Mouse (Mus musculus) thymus, adult 18-20 months (tissue): ENCODE data around the gene Gad1.

Experiments
- DNase-seq, 2 experiments: peaks; one replicate each; pipeline ENCODE4 v3.0.0; 2022; ENCODE audit warnings: mixed read lengths in 2 of 2

Gad1 gene

GRCm38 (mm10) chr2:70565651-70566602 is 13.1 kb downstream of the Gad1 start:
- no peak for DNase-seq

- no peak for DNase-seq
These were observed 13.7 kb downstream of the Gad1 start for GRCm38 (mm10) chr2:70566603-70566981.

- no peak for DNase-seq
These were observed 14.3 kb downstream of the Gad1 start for GRCm38 (mm10) chr2:70567071-70567681.

- DNase-seq = no peak
These were observed 14.8 kb downstream of the Gad1 start for GRCm38 (mm10) chr2:70567682-70568077.

GRCm38 (mm10) chr2:70568198-70568941 is 15.5 kb downstream of the Gad1 start:
- DNase-seq = no peak

DNA sequence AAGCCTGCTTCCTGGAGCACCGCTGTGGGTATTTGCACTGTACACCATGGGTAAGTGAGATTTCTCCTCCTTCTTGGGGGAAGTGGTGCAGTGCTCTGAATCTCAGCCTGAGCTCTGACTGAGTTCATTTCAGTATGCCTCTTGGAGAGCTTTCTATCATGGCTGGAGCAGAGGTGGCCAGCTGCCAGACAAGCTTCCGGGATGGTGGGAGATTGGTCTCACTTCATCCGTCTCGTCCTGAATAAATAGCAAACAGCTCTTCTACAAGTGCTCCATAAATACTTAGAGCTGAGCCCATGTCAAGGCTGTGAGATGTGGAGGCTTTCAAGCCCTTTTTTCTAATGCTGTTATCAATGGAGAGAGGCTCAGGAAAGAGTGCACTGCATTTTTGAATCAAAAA is 18.8 kb downstream of the Gad1 start:
- no peak for DNase-seq

DNA sequence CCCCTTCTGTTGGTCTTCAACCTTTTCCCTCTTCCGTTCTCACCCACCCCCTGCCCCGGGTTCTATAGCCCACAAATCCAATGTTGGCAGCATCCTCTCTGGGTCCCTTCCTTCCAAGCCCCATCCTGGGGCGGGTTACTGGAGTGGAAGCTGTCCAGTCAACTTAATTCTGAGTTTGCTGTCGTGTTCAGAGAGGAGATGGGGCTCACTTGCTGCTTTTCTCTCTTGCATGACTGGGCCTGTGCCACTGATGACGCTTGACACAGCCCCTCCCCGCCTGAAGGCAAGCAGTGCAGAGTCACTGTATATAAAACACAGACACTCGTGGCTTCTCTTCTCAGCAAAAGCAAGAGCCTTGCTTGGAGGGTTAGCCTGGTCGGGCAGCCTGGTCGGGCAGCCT is 19.4 kb downstream of the Gad1 start:
- no peak for DNase-seq

DNA sequence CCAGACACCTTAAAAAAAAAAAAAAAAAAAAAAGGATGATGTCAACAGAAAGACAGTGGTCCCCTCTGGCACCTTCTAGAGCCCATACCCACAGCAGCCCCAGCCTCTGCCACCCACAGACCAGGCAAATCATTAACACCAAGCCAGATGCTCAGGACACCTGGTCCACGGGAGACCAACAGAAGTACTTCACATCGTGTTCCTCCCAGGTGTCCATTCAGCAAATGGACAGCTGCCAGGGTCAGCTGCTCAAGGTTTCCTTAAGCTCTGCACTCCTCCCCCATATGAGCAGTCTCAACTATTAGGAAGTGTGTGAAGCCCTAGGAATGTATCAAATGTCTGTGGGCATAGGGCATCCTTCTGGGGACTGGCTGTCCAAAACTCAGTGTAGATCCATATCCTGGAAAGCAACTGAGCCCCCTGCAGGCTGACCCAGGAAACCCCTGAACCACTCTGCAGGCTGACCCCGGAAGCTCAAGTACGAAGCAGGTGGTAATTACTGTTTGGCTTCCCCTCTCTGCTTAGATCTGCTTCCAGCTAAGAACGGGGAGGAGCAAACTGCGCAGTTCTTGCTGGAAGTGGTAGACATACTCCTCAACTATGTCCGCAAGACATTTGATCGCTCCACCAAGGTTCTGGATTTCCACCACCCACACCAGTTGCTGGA is 20.8 kb downstream of the Gad1 start:
- DNase-seq = no peak

DNA sequence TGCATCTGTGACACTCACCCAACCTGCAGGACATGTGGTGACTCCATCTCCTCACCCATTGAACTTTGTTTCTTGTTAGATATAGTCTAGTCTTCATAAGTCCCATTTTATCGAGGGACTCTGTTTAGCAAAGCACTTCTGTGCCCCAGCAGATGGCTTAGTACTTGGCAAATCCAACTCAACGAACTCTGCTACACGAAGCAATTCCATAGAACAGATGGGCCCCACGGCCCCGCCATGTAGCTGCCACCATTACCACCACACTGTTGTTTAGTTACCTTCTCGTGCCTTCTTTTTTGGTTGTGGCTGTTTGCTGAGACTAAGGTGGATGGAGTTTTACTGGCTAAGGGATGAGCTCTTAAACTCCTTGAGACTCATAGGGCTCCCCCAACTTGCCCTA is 35.3 kb downstream of the Gad1 start:
- no peak for DNase-seq

DNA sequence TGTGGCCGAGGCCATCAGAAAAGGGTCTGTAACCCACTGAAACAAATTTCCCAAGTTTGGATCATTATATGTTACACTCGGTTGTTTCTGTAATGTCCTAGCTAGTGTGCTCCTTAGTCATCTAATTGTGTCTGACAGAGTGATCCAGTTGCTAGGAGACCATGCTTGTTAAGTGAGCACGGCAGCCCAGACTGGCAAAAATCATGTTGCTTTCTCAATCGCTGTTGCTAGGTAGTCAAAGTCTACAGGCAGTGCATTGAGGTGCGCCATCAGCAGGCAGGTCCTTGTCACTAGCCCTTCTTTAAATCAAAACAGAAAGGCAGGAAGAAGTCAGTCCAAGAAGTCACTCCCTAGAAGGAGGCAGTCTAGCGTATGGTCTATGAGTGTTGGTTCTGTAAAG is 39.6 kb downstream of the Gad1 start:
- DNase-seq = no peak

- no peak for DNase-seq
These were observed 40.8 kb downstream of the Gad1 start for GRCm38 (mm10) chr2:70593670-70594069.

DNA sequence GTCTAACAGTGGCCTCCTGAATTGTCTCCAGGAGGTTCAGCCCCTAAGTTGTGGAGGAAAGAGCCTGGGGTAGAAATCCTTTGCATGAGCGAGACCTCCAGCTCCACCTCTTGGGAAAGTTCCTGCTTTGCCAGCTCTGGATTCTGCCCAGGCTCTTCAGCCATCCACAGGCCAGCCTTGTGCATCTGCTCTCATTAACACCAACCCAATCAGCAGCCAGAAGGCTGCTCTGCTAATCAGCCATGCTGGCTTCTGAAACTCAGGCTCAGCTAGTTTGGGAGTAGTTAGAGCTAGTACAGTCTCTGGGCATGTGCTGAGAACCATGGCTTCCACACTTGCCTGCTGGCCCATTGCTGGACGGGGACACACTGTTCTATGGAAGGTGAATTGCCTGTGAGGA is 43.0 kb downstream of the Gad1 start:
- no peak for DNase-seq

- DNase-seq = no peak
These were observed 56.9 kb downstream of the Gad1 start for GRCm38 (mm10) chr2:70609769-70610168.

GRCm38 (mm10) chr2:70614745-70615351 is 62.0 kb downstream of the Gad1 start:
- peak in 1 of 2 experiments; percentile 14 for DNase-seq

DNA sequence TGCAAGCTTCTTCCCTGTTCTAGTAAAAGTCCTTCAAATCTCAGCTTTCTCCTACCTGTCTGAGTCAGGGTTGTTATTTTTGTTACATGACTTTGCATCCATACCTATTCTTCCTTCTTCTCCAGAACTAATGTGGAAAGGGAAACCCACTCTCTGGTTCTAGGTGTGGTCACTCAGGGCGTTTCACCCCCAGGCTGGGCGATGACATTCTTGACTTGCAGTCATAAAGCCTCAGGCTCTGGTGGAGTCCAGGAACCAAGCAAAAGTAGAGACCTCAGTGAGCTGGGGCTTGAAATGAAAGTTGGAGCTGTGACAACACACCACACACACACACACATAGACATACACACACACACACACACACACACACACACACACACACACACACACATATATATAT is 63.2 kb downstream of the Gad1 start:
- no peak for DNase-seq

GRCm38 (mm10) chr2:70616617-70617016 is 63.7 kb downstream of the Gad1 start:
- no peak for DNase-seq

- no peak for DNase-seq
These were observed 66.5 kb downstream of the Gad1 start for GRCm38 (mm10) chr2:70619232-70619835.

DNA sequence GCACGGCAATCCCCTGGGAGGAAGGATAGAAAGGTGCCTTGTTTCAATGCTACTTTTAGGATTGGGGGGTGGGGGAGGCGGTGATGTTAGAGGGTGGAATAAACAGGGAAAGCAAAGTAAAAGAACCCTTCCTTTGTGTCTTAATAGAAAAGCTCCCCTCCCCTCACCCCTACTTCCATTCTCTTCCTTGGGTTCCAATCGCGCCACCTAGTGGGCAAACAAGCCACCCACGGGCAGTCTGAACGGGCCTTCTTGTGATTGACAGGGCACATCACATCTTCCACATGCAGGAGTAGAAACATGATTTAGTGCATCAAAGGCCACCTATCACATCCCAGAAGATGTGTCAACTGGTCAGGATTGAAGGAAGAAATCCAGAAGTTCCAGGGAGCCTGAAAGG is 67.4 kb downstream of the Gad1 start:
- DNase-seq = peak; percentile 8 to 11

DNA sequence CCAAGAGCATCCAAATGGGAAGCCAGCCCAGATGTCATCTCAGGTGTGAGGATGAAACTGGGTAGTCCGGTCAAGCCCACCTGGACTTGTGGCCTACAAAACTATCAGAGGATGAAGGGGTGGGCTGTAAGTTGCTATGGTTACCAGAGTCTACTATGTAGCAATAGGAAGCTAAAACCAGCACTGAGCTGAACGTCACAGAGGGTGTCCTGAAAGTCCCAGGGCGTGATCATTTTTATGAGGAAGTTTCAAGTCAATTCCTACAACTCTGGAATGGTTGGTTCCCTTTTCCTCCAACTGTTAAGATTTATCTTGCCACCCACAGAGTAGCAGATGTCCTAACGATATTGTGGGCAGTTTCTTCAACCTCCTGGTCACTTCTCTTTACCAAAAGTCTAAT is 69.4 kb downstream of the Gad1 start:
- DNase-seq = no peak

GRCm38 (mm10) chr2:70625761-70626160 is 72.9 kb downstream of the Gad1 start:
- DNase-seq = no peak

GRCm38 (mm10) chr2:70628397-70628796 is 75.5 kb downstream of the Gad1 start:
- DNase-seq = no peak

- no peak for DNase-seq
These were observed 76.5 kb downstream of the Gad1 start for GRCm38 (mm10) chr2:70629339-70629761.
